Mouse (Mus musculus): ENCODE measurements around the gene Dok5. TPM values are rescaled to one million over a fixed set of nuclear protein-coding genes. Genes with fewer than 3 reads are reported as not detected.

The Dok5 gene
- total RNA-seq, 2 experiments from 2014 or later = 1.7 to 1.9 TPM

DNA sequence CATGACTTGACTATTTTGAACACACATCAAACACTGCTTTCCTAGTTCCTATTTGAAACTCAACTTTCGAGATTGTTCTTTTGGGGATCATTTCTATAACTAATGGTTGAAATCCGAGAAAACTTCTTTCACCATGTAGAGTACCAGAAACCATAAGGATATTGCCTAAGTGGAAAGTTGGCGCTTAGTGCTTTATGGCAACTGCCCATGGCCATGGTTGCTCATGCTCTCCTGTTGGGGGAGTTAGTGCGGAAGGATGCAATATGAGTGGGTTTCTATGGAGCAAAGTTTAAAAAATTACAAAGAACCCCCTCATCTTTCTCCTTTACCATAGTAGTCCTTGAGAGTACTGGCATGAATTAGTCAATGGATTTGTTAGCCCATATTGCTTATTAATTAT is 192.5 kb downstream of the Dok5 start:
- DNase-seq (ENCODE audit: low spot score in 2 of 2) = no peak

DNA sequence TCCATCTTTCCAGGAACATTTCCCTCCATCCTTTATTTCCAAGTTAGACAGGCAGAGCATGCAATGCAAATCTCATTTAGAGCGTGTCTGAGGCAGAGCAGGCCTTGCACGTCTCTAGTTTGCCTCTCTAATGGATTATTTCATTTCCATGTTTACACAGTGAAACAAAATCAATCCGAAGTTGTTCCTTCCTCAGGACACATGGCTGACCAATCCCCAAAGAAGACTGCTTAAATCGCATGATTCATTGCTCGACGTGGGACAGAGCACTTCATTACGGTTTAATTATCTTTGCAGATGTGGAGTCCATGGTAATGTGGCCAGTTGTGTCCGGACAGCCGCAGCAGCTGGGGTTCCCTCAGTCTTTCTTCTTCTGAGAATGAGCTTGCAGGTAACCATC is 194.6 kb downstream of the Dok5 start:
- no peak for DNase-seq (ENCODE audit: low spot score in 2 of 2)

Other genes with a start within 250 kb of the Dok5 start
- 10 to 100 TPM; 20.9 to 24.6 TPM for gene Pfdn4, start 235.4 kb upstream of the Dok5 start, total RNA-seq (2021)
- 1 to 10 TPM in 1 of 2 experiments, not detected in 1; 3.0 TPM for gene Cyp24a1, start 234.7 kb upstream of the Dok5 start, total RNA-seq (2021)
- not detected for gene 4930470P17Rik, start 129.8 kb upstream of the Dok5 start, total RNA-seq (2021)

Data from adrenal gland, postnatal 4 days (tissue).